Mouse (Mus musculus): ENCODE data around the gene Otp. TPM values are rescaled to one million over a fixed set of nuclear protein-coding genes. Genes with fewer than 3 reads are reported as not detected.

Otp gene
- total and polyA plus RNA-seq, 3 experiments = not detected

- no peaks in the 10 kb centered on the region for H3K4me1 ChIP-seq (ENCODE audit: control insufficient read depth in 1 of 2, insufficient read depth in 2 of 2)
- TF ChIP-seq NRF1 (IDR thresholded peaks at IDR 0.05; ENCODE audit: low read depth, low read length) = no peak
- H3K27ac ChIP-seq (ENCODE audit: insufficient read depth, low read depth) = no peak overlapping the region
- peaks cover 16% of the 10 kb centered on the region for H3K9me3 ChIP-seq (replicated peaks; ENCODE audit: low read length)
- in situ Hi-C loops (cut with MboI; ENCODE audit: low pct_ligation_motif_present, low pct_unique_long_range_greater_than_20kb, low sequenced_read_pairs) (no loop called here), dilution Hi-C loops (cut with MboI; ENCODE audit: extremely low pct_ligation_motif_present, extremely low pct_unique_long_range_greater_than_20kb, low sequenced_read_pairs) (no loop called here)
- no peak overlapping the region for H3K9ac ChIP-seq (ENCODE audit: insufficient read depth, low read depth)
- H3K79me2 ChIP-seq (replicated peaks; ENCODE audit: control insufficient read depth, extremely low read depth, insufficient read depth, poor library complexity, severe bottlenecking) = no peaks in the 10 kb centered on the region
- no peak overlapping the region for H3K4me3 ChIP-seq (replicated peaks in 1 of 3; ENCODE audit: low read depth in 2 of 3, low read length in 2 of 3, poor library complexity in 1 of 3)
- no peak overlapping the region for H3K4me2 ChIP-seq (ENCODE audit: insufficient read depth, low read depth, poor library complexity, severe bottlenecking)
- no peak for DNase-seq (ENCODE audit: extremely low read depth)
- no peaks in the 10 kb centered on the region for H3K36me3 ChIP-seq (replicated peaks in 1 of 2; ENCODE audit: control insufficient read depth in 1 of 2, insufficient read depth in 1 of 2, low read length in 1 of 2)
- H3K27me3 ChIP-seq (replicated peaks) = no peaks in the 10 kb centered on the region
Measured at GRCm38 (mm10) chr13:94876286-94877210, 1.1 kb downstream of the Otp start.

DNA sequence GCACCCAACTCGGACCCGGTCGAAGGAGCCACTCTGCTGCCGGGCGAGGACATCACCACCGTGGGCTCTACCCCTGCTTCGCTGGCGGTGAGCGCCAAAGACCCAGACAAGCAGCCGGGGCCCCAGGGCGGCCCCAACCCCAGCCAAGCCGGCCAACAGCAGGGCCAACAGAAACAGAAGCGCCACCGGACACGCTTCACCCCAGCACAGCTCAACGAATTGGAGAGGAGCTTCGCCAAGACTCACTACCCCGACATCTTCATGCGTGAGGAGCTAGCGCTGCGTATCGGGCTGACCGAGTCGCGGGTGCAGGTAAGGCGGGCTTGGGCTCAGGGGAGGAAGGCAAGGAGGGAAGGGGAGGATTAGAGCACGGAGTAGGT is 1.8 kb downstream of the Otp start:
- no peak overlapping the region for H3K27ac ChIP-seq (ENCODE audit: insufficient read depth, low read depth)
- no peaks in the 10 kb centered on the region for H3K4me1 ChIP-seq (ENCODE audit: control insufficient read depth in 1 of 2, insufficient read depth in 2 of 2)
- H3K4me2 ChIP-seq (ENCODE audit: insufficient read depth, low read depth, poor library complexity, severe bottlenecking) = no peak overlapping the region
- TF ChIP-seq KAT2A (IDR thresholded peaks at IDR 0.05; ENCODE audit: insufficient replicate concordance, low read length) = no peak
- TF ChIP-seq E2F4 (IDR thresholded peaks at IDR 0.05; ENCODE audit: insufficient replicate concordance, low read depth, low read length) = no peak
- TF ChIP-seq MAZ (IDR thresholded peaks at IDR 0.05; ENCODE audit: low read depth, low read length) = no peak
- TF ChIP-seq ETS1 (conservative IDR thresholded peaks at IDR 0.05; ENCODE audit: low read depth, low read length) = no peak
- TF ChIP-seq HCFC1 (IDR thresholded peaks at IDR 0.05; ENCODE audit: low read depth, low read length) = no peak
- TF ChIP-seq RCOR1 (conservative IDR thresholded peaks at IDR 0.05; ENCODE audit: low read depth, low read length) = no peak
- TF ChIP-seq ELF1 (IDR thresholded peaks at IDR 0.05; ENCODE audit: low read depth, low read length) = no peak
- TF ChIP-seq EP300 (IDR thresholded peaks at IDR 0.05; ENCODE audit: low read length) = no peak
- no peak for TF ChIP-seq POLR2AphosphoS2 (IDR thresholded peaks at IDR 0.05; ENCODE audit: low read depth, low read length)
- no peak for TF ChIP-seq MYC (IDR thresholded peaks at IDR 0.05; ENCODE audit: low read depth, low read length)
- no peak for TF ChIP-seq CTCF (conservative IDR thresholded peaks at IDR 0.05 in 1 of 2, IDR thresholded peaks at IDR 0.05 in 1 of 2; ENCODE audit: low read depth in 2 of 2, low read length in 2 of 2)
- no peak for TF ChIP-seq NELFE (IDR thresholded peaks at IDR 0.05; ENCODE audit: low read depth, low read length)
- no peak for TF ChIP-seq ZNF384 (IDR thresholded peaks at IDR 0.05; ENCODE audit: low read depth, low read length)
- H3K4me3 ChIP-seq (replicated peaks in 1 of 3; ENCODE audit: low read depth in 2 of 3, low read length in 2 of 3, poor library complexity in 1 of 3) = no peak overlapping the region
- dilution Hi-C loops (cut with MboI; ENCODE audit: extremely low pct_ligation_motif_present, extremely low pct_unique_long_range_greater_than_20kb, low sequenced_read_pairs) = no loop called here
- H3K79me2 ChIP-seq (replicated peaks; ENCODE audit: control insufficient read depth, extremely low read depth, insufficient read depth, poor library complexity, severe bottlenecking) = no peaks in the 10 kb centered on the region
- H3K36me3 ChIP-seq (replicated peaks in 1 of 2; ENCODE audit: control insufficient read depth in 1 of 2, insufficient read depth in 1 of 2, low read length in 1 of 2) = no peaks in the 10 kb centered on the region
- H3K9ac ChIP-seq (ENCODE audit: insufficient read depth, low read depth) = no peak overlapping the region
- H3K9me3 ChIP-seq (replicated peaks; ENCODE audit: low read length) = peaks cover 16% of the 10 kb centered on the region
- in situ Hi-C loops (cut with MboI; ENCODE audit: low pct_ligation_motif_present, low pct_unique_long_range_greater_than_20kb, low sequenced_read_pairs) = no loop called here
- DNase-seq (ENCODE audit: extremely low read depth) = no peak
- H3K27me3 ChIP-seq (replicated peaks) = no peaks in the 10 kb centered on the region

All from CH12.LX (cell line).